Mouse (Mus musculus) frontal cortex, postnatal 14 days (tissue): Measurements from ENCODE around the gene Gclc.
A peak's percentile ranks its signal among the peaks of the same experiment; 100 is the strongest.

Experiments used
- DNase-seq, 2 experiments: peaks; one replicate each; pipeline ENCODE4 v3.0.0; 2022; ENCODE audit warnings: low spot score in 2 of 2

Gene Gclc

GRCm38 (mm10) chr9:77753853-77754727 lies at the start of gene Gclc:
Gene Gclc, plus strand, starts transcription at chr9:77754535.
- peak; percentile 80 to 82 for DNase-seq

DNA sequence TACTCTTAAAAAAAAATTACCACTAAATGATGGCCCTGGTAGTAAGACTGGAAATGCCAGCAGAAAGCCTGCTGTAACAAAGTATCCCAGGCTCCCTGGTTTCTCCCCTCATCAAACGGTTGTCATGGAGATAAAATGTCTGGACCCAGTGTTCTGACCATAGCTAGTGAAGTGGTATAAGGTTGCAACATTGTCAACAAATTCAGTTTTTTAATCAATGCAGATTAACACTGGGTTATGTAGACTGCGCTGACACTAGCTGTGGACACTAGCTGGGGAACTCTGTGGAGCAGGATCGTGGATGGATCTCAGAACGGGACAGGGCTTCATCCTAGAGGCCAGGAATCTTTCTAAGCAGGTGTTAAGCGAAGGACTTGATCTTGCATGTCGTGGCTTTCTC lies 47.8 kb upstream of the Gclc start:
- DNase-seq = no peak

DNA sequence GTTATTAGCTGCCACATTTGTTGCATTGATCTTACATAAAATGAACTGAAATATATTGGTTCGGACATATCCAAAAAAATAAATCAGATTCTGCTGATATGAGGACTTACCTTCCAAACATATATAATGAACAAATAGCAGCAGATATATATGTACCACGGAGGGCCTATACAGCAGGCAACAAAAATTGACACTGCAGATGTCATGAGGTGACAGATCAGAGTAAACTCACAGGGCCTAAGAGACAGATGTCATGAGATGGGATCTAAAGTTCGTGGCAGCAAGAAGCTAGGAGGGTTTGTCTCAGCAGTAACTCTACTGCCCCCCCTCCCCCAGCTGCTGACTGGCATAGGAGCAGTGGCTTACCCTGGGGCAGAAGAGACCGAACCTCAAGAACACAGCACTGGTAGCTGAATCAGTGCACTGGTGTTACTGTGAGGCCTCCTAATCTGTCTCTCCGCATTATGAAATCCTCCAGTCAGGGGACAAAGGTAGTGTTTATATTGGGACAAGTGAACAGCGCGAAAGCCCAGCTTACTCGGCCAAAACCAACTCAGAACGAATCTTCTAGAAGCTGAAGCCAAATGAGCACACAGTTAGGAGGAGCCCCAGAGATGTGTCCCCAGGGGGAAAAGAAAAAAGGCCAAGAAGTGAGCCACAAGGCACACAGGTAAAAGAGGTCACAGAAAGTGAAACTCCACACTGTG lies 46.7 kb upstream of the Gclc start:
- DNase-seq = no peak

DNA sequence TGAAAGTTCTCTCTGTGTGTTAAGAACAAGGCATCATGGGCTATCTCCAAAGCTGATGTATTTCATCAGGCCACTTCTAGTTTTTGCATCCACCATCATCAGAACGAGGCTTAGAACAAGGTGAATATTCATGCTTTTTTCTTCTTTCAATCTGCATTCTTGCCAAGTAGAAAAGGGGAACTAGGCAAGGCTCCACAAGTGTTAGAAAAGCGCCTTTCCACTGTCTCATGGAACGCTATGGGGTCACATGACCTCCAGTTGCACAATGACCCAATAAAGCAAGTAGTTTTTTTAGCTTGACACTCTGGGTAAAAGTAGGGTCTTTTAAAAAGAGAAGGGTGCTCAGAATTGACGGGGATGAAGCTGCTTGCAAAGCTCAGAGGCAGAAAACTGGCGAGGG lies 45.4 kb upstream of the Gclc start:
- DNase-seq = no peak

DNA sequence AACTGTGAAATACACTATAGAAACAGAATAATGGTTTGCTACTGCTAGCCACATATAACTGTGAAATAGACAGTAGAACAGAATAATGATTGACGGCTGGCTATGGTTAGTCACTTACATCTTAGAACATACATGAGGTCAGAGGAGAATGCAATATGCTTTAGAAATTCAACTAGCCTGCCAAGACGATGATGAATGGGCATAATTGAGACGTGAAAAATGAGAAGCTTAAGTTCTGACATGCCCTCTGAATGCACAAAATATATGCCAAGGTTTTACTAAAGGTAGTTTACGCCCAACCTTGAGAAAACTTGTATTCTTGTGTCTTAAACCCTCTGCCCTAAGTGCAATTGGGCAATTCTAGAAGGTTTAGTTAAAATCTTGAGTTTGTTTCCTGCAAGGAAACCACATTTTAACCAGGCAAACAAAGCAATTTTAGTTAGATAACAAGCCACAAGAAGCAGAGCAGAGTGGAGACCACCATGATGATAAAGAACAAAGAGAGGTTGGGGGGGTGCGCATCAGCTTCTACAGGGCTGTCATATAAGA lies 43.2 kb upstream of the Gclc start:
- no peak for DNase-seq

- no peak for DNase-seq
Measured at GRCm38 (mm10) chr9:77712816-77713215, 41.5 kb upstream of the Gclc start.

GRCm38 (mm10) chr9:77713301-77713700 lies 41.0 kb upstream of the Gclc start:
- DNase-seq = no peak

DNA sequence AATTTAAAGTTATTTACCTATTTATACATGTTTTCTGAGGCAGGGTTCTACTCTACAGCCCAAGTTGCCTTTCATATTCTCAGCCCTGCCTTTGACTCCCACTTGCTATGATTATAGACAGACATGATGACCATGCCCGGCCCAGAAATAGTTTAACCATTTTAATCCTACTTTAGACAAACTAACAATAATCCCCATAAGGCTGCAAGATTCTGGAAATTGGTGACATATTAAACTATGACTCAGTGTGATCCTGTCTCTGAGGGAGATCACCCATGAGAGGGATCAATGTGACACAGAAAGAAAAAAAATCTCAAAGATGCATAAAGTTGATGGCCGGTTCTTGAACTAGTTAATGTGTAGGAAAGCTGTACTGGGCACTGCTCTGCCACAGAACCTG lies 39.1 kb upstream of the Gclc start:
- DNase-seq = no peak

GRCm38 (mm10) chr9:77716009-77716408 lies 38.3 kb upstream of the Gclc start:
- DNase-seq = no peak

GRCm38 (mm10) chr9:77717831-77718435 lies 36.4 kb upstream of the Gclc start:
- no peak for DNase-seq

DNA sequence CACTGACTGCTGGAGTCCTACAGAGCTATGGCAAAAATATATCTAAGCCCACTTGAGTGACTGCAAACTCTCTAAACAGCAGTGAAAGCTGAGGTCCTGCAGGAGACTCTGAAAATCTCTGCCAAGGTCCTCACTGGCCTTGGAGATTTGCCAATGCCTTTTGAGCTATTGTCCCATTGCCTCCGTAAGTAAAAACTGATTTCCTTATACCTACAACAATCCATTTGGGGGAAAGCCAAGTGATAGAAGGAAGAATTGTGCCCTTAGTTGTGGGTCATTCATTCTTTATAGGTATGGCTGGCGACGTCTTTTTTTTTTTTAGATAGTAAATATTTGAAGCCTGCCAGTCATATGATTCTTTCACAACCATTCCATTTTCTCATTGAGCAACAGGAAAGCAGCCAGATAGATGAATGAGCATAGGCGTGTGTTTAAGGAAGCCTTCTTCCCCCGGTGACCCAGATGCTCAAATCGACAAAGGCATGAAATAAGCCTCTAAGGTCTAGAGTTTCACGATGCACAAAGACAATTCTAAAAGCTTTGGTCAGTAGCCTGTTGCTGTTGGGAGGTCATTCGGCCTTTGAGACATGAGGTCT lies 35.4 kb upstream of the Gclc start:
- no peak for DNase-seq

DNA sequence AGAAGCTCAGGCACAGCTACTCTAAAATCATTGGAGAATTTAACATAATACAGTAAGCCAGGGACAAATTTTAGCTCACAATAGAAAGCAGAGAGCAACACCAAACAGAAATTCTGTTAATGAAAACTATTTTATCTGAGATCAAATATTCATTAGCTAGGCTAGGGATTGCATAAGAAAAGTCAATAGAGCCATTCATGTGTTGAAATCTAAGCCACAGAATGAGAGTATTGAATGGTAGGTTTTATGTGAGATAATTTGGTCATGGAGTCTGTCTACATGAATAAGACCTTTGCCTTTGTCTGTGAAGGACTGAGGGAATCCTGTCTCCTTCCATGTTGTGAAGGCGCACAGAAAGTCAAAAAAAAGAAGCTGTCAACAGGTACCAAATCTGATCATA lies 34.7 kb upstream of the Gclc start:
- no peak for DNase-seq

- no peak for DNase-seq
Measured at GRCm38 (mm10) chr9:77722381-77722780, 32.0 kb upstream of the Gclc start.

DNA sequence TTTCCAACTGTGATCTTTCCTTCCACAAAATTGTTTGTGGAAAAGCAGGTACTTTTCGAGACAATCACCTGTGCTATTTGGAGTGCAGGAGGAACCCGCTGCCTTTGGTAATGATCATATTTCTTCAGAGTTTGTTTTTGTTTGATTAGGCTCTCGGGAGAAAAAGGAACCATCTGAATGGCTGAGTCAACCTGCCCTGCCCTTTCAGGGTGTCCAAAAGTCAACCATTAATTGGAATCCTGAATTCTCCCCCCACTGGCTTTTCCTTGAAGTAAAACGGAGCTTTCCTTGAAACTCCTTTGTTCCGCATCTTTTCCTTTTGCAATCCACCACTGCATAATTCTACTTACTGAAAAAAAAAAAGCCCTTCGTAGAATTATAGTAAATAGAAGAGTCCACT lies 30.1 kb upstream of the Gclc start:
- DNase-seq = no peak

- no peak for DNase-seq
Measured at GRCm38 (mm10) chr9:77725448-77725847, 28.9 kb upstream of the Gclc start.

DNA sequence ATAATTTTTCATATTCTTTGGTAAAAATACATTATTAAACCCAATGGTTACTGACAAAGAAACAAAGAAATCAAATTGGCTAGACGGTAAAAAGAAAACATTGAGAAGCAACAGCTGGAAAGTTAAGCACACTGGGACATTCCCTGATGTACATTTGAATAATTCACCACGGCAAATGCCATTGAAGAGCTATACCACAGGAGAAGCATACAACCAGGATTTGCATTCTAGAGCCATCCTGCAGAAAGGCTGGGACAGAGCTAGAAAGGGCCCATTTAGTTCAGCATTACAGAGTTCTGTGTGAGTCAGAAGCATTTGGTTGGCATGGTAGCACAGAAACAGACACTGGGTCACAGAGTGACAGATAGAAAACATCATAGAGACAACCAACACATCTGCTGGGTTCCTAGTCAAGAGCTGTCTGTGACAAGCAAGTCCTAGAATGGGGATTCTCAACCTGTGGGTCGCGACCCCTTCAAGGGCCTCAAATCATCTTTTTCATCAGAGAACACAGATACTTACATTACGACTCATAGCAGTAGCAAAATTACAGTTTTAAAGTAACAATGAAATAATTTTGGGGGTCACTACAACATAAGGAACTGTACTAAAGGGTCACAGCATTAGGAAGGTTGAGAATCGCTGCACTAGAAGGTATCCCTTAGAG lies 28.2 kb upstream of the Gclc start:
- DNase-seq = no peak

- no peak for DNase-seq
Measured at GRCm38 (mm10) chr9:77727012-77727411, 27.3 kb upstream of the Gclc start.

DNA sequence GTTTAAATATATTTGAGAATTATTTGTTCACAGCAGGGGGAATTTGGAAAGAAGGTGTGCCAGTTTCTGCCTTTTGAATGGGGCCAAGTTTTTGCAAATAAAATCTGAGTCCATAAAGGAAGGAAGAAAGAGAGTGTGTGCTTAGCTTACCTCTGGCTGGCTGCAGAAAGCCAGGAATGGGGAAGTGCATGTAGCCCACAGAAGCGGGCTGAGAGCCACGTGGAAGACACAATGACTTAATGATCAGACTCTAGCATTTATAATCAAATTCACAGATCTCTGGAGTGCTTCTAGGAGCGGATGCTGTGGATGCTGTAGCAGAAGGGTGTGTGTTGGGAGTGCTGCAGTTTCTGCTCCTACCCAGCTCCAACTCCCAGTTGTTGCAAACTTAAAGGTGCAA lies 22.3 kb upstream of the Gclc start:
- no peak for DNase-seq

- DNase-seq = no peak
Measured at GRCm38 (mm10) chr9:77737298-77738041, 16.9 kb upstream of the Gclc start.

- no peak for DNase-seq
Measured at GRCm38 (mm10) chr9:77741452-77741851, 12.9 kb upstream of the Gclc start.

DNA sequence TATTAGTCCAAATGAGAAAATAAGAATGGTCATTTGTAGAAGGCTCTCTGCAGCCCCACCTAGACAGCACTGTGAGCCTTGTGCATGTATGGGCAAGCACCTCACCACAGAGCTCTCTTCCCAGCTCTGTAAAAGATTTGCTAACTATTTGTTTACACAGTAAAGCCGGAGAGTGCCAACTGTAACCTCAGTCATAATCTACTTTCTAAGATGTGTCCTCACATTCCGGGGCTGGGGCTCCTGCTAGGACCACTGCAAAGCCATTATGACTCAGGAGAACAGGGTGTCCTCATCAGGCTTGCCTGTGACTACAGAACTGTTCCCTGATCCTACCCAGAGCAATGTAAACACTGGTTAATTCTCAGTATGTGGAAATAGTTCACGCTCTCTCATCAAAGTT lies 9.5 kb upstream of the Gclc start:
- DNase-seq = no peak
